Mouse (Mus musculus) kidney, adult 2 months (tissue): ENCODE measurements around the gene Stk24.

ENCODE experiments used
- CTCF ChIP-seq: fragments of 200-500 bp; conservative IDR thresholded peaks from 2 replicates; pipeline ENCODE4 v1.5.1; 2011; ENCODE audit warnings: low read depth, mild to moderate bottlenecking, control low read depth, low read length, moderate library complexity, mixed read lengths; ENCODE audit not compliant: insufficient read depth, insufficient read length
- POLR2A ChIP-seq: fragments of 200-500 bp; IDR thresholded peaks from one replicate; pipeline ENCODE4 v1.6.1; 2011; ENCODE audit warnings: low read depth, low read length, control low read depth

DNA sequence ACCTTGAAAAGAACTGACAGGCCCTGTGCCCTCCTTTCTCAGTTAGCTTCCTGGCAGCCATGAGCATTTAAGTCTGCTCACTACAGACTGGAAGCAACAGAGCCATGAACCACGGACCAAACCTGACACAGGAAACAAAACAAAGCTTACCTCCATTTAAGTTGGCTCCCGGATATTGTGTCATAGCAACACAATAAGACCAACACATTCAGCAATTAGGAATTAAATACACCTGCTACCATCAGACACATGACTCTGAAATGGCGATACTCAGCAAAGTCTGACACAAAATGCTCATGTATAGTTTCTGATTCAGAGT is 49.8 kb downstream of the Stk24 start:
- TF ChIP-seq CTCF, result no peak
- no peak for TF ChIP-seq POLR2A
